Mouse (Mus musculus): ENCODE data around the gene Ets2.

- TF ChIP-seq TAL1 (IDR thresholded peaks at IDR 0.05; ENCODE audit: low read length) = no peak
- TF ChIP-seq GATA1 (IDR thresholded peaks at IDR 0.05; ENCODE audit: low read length) = no peak
These were observed 13.2 kb downstream of the Ets2 start for GRCm38 (mm10) chr16:95715026-95715425.
